Mouse (Mus musculus): ENCODE data around the gene Hs6st1. TPM values are rescaled to one million over a fixed set of nuclear protein-coding genes. Genes with fewer than 3 reads are reported as not detected.

The Hs6st1 gene
- total RNA-seq, 4 experiments from 2014 or later: 70.2 to 122 (median 96.6) TPM

DNA sequence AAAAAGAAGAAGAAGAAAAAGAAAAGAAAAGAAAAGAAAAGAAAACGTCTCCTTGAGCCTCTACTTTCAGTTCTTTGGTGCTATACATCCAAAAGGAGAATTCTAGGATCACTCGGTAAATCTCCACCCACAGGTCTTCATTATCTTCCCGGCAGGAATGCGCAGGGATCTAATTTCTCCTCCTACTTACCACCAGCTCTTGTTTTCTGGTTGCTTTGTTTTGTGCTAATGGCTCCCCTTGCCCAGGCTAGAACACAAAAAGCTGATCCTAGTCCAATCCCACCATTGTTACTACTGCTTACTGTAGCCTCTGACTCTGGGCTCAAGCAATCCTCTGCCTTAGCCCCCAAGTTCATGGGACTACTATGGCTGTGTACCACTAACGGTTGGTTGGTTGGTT is 16.9 kb downstream of the Hs6st1 start:
- no peak for DNase-seq

- no peak for DNase-seq
Observed at GRCm38 (mm10) chr1:36088367-36088766, 20.2 kb downstream of the Hs6st1 start.

- DNase-seq: no peak
Observed at GRCm38 (mm10) chr1:36089481-36089880, 21.3 kb downstream of the Hs6st1 start.

DNA sequence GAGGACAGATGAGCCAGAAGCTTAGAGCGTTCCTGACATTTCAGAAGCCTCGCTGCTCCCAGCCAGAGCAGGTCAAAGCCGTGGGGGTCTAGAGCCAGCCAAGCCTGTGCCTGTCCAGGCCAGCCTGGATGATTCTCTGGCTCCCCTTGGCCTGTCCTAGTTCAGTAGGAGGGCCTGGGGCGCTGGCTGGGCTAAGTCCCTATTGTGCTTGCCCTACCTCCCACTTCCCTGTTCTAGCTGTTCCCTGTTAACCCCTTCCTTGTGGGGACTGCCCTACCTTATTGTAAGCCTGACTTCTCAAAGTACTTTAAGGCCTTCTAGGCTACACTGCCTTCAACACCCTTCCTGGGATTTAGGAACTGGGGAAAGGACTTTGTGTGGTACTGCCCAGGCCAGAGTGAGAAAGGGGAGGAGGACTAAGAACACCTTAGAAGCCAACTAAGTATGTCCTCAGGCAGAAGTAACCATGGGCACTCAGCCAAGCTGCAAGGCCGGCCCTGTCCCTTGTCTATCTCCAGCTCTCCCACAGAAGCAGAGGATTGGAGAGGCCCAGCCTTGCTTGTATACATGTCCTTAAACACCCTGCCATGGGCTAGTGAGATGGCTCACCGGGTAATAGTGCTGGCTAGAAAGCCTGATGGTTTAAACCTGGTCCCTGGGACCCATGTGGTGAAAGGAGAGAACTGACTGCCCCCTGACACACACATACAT is 22.0 kb downstream of the Hs6st1 start:
- DNase-seq: no peak

DNA sequence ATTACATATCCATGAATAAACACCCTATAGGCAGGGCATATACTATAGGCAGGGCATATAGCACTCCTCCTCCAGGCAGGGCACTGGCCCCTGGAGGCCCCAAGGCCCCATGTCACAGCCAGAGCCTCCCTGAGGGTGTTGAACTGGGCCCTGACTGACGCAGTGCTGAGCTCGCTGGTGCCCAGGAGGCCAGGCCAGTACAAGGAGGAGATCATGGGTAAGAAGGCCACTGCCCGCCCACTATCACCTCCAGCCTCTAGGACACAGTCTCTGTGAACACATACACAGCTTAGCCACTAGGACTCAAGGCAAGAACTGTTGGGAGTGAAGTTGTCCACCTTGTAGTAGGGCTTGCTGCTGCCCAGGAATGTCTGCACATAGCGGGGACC is 22.5 kb downstream of the Hs6st1 start:
- no peak for DNase-seq

GRCm38 (mm10) chr1:36091246-36091645 is 23.0 kb downstream of the Hs6st1 start:
- no peak for DNase-seq

DNA sequence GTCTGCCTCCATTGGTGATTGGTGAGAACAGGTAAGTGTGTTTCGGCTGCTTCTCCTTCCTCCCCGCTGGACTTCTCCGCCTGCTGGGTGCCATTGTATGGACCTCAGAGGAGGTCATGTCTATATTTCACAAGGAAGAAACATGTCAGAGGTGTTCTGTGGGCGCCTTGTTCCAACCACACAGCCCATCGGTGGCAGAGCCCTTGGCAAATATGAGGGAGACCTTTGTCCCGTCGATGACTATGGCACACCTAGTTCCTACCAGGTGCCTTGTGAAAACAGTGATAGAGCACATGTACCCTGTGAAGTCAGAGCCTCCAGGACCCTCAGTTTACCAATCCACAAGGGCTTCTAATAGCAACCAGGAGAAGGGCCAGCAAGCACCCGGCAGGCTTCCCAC is 25.5 kb downstream of the Hs6st1 start:
- DNase-seq: no peak

GRCm38 (mm10) chr1:36095423-36096272 is 27.4 kb downstream of the Hs6st1 start:
- DNase-seq: no peak

GRCm38 (mm10) chr1:36098432-36098831 is 30.2 kb downstream of the Hs6st1 start:
- no peak for DNase-seq

- no peak for DNase-seq
Observed at GRCm38 (mm10) chr1:36100371-36100770, 32.2 kb downstream of the Hs6st1 start.

- DNase-seq: no peak
Observed at GRCm38 (mm10) chr1:36105917-36106706, 37.9 kb downstream of the Hs6st1 start.

- DNase-seq: no peak
Observed at GRCm38 (mm10) chr1:36109987-36110386, 41.8 kb downstream of the Hs6st1 start.

DNA sequence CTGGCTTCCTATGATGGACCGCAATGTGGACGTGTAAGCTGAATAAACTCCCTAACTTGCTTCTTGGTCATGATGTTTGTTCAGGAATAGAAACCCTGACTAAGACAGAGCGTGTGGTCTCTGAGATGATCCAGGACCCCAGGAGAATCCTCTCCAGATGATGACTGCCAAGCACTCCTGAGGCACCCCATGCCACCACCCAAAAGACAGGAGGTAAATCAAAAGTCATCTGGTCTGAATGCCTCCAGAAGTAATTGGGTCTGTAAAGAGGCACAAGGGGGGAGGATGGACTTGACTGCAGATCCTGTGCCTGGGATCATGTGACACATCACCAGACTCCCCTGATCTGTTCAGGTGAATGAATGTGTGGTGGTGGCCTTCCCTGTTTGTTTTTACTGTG is 44.5 kb downstream of the Hs6st1 start:
- no peak for DNase-seq

GRCm38 (mm10) chr1:36113670-36114069 is 45.5 kb downstream of the Hs6st1 start:
- DNase-seq: no peak

DNA sequence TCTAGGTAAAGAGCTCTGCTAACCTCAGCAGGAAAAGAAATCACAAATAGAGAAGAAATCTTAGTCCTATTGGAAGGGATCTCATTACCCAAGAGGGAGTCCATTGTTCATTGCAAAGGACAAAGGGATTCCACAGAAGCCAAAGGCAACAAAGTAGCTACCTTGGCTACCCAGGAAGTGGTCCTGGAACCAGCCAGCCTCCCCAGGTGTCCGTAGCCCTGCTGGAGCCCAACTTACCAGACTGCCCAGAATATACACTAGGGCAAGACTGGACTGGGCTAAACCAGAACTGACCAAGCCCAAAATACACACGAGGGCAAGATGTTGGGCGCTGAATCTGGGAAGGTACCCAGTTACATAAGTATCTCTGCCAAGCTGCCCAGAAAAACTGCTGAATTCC is 46.6 kb downstream of the Hs6st1 start:
- no peak for DNase-seq

GRCm38 (mm10) chr1:36116488-36116887 is 48.3 kb downstream of the Hs6st1 start:
- DNase-seq: no peak

- DNase-seq: no peak
Observed at GRCm38 (mm10) chr1:36118061-36118685, 50.0 kb downstream of the Hs6st1 start.

GRCm38 (mm10) chr1:36118958-36119357 is 50.8 kb downstream of the Hs6st1 start:
- DNase-seq: no peak

GRCm38 (mm10) chr1:36119426-36119825 is 51.2 kb downstream of the Hs6st1 start:
- DNase-seq: no peak

GRCm38 (mm10) chr1:36121172-36121571 is 53.0 kb downstream of the Hs6st1 start:
- no peak for DNase-seq

GRCm38 (mm10) chr1:36125076-36125475 is 56.9 kb downstream of the Hs6st1 start:
- DNase-seq: peak; percentile 77

GRCm38 (mm10) chr1:36129126-36129525 is 60.9 kb downstream of the Hs6st1 start:
- DNase-seq: no peak

- DNase-seq: no peak
Observed at GRCm38 (mm10) chr1:36129881-36130280, 61.7 kb downstream of the Hs6st1 start.
